Mouse (Mus musculus) embryonic fibroblast, embryonic 13.5 days (primary cell): Measurements from ENCODE around the gene Rac2.

Source experiments
- CTCF ChIP-seq: IDR thresholded peaks from 2 replicates; pipeline ENCODE4 v1.5.1; 2011; ENCODE audit warnings: mild to moderate bottlenecking, control low read depth, low read length, moderate library complexity, borderline replicate concordance; ENCODE audit not compliant: insufficient read depth
- POLR2A ChIP-seq: IDR thresholded peaks from 2 replicates; pipeline ENCODE4 v1.6.1; 2011; ENCODE audit warnings: low read depth, mild to moderate bottlenecking, control low read depth, low read length, moderate library complexity

GRCm38 (mm10) chr15:78532566-78533345 lies 39.8 kb downstream of the Rac2 start:
- TF ChIP-seq CTCF (no peak), POLR2A (no peak)
